Mouse (Mus musculus) ES-E14 (cell line): ENCODE data around the gene Fasn.

Experiments used
- CHD2 ChIP-seq: IDR thresholded peaks from 2 replicates; pipeline ENCODE4 v1.6.1; 2014; ENCODE audit warnings: mild to moderate bottlenecking, low read depth, low read length, inconsistent platforms
- HCFC1 ChIP-seq: IDR thresholded peaks from 2 replicates; pipeline ENCODE4 v1.6.1; 2012; ENCODE audit warnings: low read length, inconsistent platforms, borderline replicate concordance; ENCODE audit not compliant: insufficient read depth
- ZC3H11A ChIP-seq: IDR thresholded peaks from 2 replicates; pipeline ENCODE4 v1.6.1; 2012; ENCODE audit warnings: low read depth, mild to moderate bottlenecking, inconsistent platforms, low read length, borderline replicate concordance

DNA sequence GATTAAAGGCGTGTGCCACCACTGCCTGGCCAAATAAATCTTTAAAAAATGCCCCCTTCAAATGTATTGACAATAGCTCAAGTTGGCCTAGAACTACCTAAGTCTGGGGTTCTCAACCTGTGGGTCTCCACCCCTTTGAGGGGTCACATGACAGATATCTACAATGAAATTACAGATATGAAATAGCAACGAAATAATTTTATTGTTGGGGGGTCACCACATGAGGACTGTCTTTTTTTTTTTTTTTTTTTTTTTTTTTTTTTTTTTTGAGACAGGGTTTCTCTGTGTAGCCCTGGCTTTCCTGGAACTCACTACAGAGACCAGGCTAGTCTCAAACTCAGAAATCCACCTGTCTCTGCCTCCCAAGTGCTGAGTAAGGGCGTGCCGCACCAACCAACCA lies 20.0 kb upstream of the Fasn start:
- TF ChIP-seq ZC3H11A (no peak), HCFC1 (no peak), CHD2 (no peak)
